Mouse (Mus musculus): ENCODE data around the gene Pkd2.

DNA sequence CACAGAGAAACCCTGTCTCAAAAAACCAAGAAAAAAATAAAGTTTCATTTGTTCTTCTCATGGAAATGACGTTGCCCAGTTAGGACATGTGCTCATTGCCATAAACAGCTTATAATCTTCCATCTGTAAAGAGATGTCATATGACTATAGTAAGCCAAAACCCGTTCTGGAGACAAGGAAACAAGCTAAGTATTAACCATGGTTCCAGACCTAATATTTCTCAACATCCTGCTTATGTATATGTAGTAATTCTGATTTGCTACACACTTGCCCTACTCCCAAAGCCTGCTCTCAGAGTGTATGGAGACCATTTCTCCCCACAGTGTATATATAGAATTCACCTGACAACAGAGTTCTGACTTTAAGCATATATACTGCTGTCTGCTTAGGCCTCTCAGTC is 37.2 kb upstream of the Pkd2 start:
- TF ChIP-seq GATA1 (IDR thresholded peaks at IDR 0.05; ENCODE audit: borderline replicate concordance, low read length) (no peak), FLI1 (IDR thresholded peaks at IDR 0.05; ENCODE audit: low read length) (no peak)

Measured in megakaryocyte, embryonic 14.5 days (primary cell).